Mouse (Mus musculus) forebrain, embryonic 14.5 days (tissue): ENCODE results near the gene Col6a4. TPM values are rescaled to one million over a fixed set of nuclear protein-coding genes. Genes with fewer than 3 reads are reported as not detected.
A peak's percentile ranks its signal among the peaks of the same experiment; 100 is the strongest.

Experiments used
- ATAC-seq: fragments of 200-750 bp; cut with Nextera tagmentation; 2 replicates; pipeline ENCODE4 v1.8.0; 2017; ENCODE audit warnings: mild to moderate bottlenecking, moderate library complexity
- DNase-seq: peaks from one replicate; pipeline ENCODE4 v3.0.0-alpha.2; 2015; ENCODE audit warnings: low spot score
- H3K27ac ChIP-seq: fragments of 300-500 bp; sonication (generic); 2 replicates; pipeline ENCODE4 v1.5.1; 2014; ENCODE audit warnings: low read depth, mild to moderate bottlenecking, control low read depth, low read length, moderate library complexity
- H3K27me3 ChIP-seq: fragments of 300-500 bp; sonication (generic); replicated peaks from 2 replicates; pipeline ENCODE4 v1.6.1; 2014; ENCODE audit warnings: low read length, control low read depth, mixed read lengths; ENCODE audit not compliant: control insufficient read depth, insufficient read depth
- H3K36me3 ChIP-seq: fragments of 300-500 bp; sonication (generic); 2 replicates; pipeline ENCODE4 v1.6.1; 2014; ENCODE audit warnings: low read length, control low read depth; ENCODE audit not compliant: control insufficient read depth, insufficient read depth
- H3K4me1 ChIP-seq: fragments of 300-500 bp; sonication (generic); 2 replicates; pipeline ENCODE4 v1.6.1; 2014; ENCODE audit warnings: antibody characterized with exemption, low read length, control low read depth; ENCODE audit not compliant: control insufficient read depth, insufficient read depth
- H3K4me2 ChIP-seq: fragments of 300-500 bp; sonication (generic); 2 replicates; pipeline ENCODE4 v1.6.1; 2014; ENCODE audit warnings: mild to moderate bottlenecking, control low read depth, low read length
- H3K4me3 ChIP-seq: fragments of 300-500 bp; sonication (generic); 2 replicates; pipeline ENCODE4 v1.5.1; 2014; ENCODE audit warnings: low read depth, low read length, control low read depth
- H3K9ac ChIP-seq: fragments of 300-500 bp; sonication (generic); 2 replicates; pipeline ENCODE4 v1.6.1; 2014; ENCODE audit warnings: mild to moderate bottlenecking, low read length, control low read depth, moderate library complexity
- H3K9me3 ChIP-seq: fragments of 300-500 bp; sonication (generic); replicated peaks from 2 replicates; pipeline ENCODE4 v1.6.1; 2016; ENCODE audit warnings: low read length, control low read depth, mixed read lengths; ENCODE audit not compliant: control insufficient read depth
- WGBS: fragments of 180-500 bp; shearing (Covaris S2); extraction: QIAGEN DNeasy Blood & Tissue Kit; methylation state at CpG from one replicate; pipeline ENCODE4 v1.1.7; 2014; 5-methylcytosine and 5-hydroxymethylcytosine counted together
- polyA plus RNA-seq: library from polyadenylated mRNA; unstranded; fragments of >200 nt; fragmentation: Nextera tagmentation; extraction: Ambion mirVana; gene quantifications from 2 replicates; pipeline ENCODE4 v1.2.1, GENCODE M21; 2014

Gene Col6a4
- polyA plus RNA-seq, 1 experiment from 2014 or later: 0.66 TPM

GRCm38 (mm10) chr9:106099379-106100021 is 2.9 kb upstream of the Col6a4 start:
- Histone ChIP-seq H3K9ac (no peak overlapping the region), H3K4me1 (no peaks in the 10 kb centered on the region), H3K4me3 (no peak overlapping the region), H3K4me2 (peak overlapping the region; percentile 20; the same call in 1 of the 2 replicates), H3K36me3 (no peaks in the 10 kb centered on the region), H3K9me3 (no peaks in the 10 kb centered on the region), H3K27ac (no peak overlapping the region), H3K27me3 (0 out of 2 replicates have a peak, but pooled peaks cover 3% of the 10 kb centered on the region)
- WGBS: 78% methylated on average over 22 of the region's 22 CpGs
- ATAC-seq: no peak
- peak; percentile 40 for DNase-seq

DNA sequence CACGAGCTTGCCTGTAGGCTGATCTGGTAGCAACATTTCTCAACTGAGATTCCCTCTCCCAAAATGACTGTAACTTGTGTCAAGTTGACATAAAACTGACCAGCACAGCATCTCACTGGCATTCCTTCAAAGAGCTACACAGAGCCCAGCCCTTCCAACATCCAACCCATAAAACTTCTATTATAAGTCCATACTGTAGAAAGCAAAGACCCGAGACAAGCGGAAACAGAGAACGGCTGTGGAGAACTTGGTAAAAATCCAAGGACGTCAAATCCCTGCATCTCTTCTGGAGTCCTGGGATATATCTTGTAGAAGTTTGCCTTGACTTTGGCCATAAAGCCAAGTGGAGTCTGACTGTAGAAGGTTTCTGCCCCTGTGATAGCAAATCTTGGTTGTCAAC is 15.1 kb downstream of the Col6a4 start:
- H3K27ac ChIP-seq: no peak overlapping the region
- no peak overlapping the region for H3K9ac ChIP-seq
- no peaks in the 10 kb centered on the region for H3K36me3 ChIP-seq
- DNase-seq (no peak), ATAC-seq (no peak)
- no peaks in the 10 kb centered on the region for H3K4me1 ChIP-seq
- 88% methylated on average over 5 of the region's 5 CpGs for WGBS
- H3K27me3 ChIP-seq: no peaks in the 10 kb centered on the region
- no peaks in the 10 kb centered on the region for H3K9me3 ChIP-seq
- H3K4me3 ChIP-seq: no peak overlapping the region
- H3K4me2 ChIP-seq: no peak overlapping the region

DNA sequence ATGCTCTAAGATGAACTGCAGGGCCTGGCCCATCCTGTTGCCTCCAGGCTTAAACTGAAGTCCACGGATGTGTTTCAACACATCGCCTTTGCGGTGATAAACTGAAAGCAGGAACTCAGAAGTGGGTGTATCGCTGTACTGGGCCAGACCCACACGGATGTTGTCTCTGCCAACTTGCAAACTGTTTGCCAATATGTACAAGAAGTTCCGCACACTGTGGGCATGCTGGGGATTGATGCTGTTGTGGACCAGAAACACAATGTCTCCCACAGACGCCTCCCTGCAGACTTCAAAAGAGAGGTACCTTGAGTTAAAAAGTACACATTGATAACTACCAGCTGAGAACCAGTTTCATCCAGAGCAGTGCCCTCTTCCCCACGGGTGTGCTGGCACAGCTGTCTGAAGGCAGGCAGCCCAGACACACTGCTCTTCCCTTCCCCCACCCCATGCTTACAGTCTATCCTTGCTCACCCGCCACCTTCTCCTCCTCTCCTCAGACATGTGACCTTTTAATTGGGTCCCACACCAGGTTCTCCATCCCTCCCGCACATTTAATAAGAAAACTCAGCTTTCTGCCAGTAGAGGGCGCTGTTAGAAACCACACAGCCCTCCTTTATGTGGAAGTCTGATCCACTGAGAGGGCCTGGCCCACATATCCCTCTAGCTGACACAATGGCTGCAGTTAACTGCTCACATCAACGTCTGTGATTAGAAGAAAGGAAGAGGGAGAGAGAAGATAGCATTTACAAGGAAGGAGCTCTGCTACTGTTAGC is 16.1 kb downstream of the Col6a4 start:
- no peak for ATAC-seq
- WGBS: 57% methylated on average over 12 of the region's 12 CpGs
- no peak overlapping the region for H3K27ac ChIP-seq
- no peaks in the 10 kb centered on the region for H3K27me3 ChIP-seq
- no peaks in the 10 kb centered on the region for H3K4me1 ChIP-seq
- peak; percentile 61 for DNase-seq
- H3K36me3 ChIP-seq: no peaks in the 10 kb centered on the region
- H3K9ac ChIP-seq: no peak overlapping the region
- H3K4me2 ChIP-seq: no peak overlapping the region
- no peaks in the 10 kb centered on the region for H3K9me3 ChIP-seq
- H3K4me3 ChIP-seq: no peak overlapping the region

GRCm38 (mm10) chr9:106077953-106078352 is 18.6 kb downstream of the Col6a4 start:
- no peak overlapping the region for H3K27ac ChIP-seq
- H3K9ac ChIP-seq: no peak overlapping the region
- DNase-seq (no peak), ATAC-seq (no peak)
- WGBS: 96% methylated on average over 3 of the region's 3 CpGs
- H3K27me3 ChIP-seq: no peaks in the 10 kb centered on the region
- no peaks in the 10 kb centered on the region for H3K36me3 ChIP-seq
- H3K4me2 ChIP-seq: no peak overlapping the region
- H3K9me3 ChIP-seq: no peaks in the 10 kb centered on the region
- no peaks in the 10 kb centered on the region for H3K4me1 ChIP-seq
- no peak overlapping the region for H3K4me3 ChIP-seq

DNA sequence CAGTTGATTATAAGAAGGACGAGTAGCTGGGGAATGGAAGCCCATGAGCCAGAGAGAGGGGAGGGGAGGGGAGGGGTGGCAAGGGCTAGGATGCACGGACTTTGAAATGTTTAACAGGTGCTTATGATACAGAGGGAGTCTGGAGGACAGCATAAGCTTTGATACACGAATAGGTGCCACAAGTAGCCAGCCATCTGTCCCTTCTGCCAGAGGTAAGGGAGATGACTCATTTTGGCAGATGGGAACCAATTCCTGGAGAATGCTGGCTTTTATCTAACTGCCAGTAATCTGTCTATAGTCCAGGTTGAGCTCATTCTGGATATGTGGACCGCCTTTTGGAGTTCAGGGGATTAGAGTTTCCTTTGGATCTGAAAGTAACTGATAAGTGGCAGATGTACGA is 20.3 kb downstream of the Col6a4 start:
- Histone ChIP-seq H3K36me3 (no peaks in the 10 kb centered on the region), H3K4me2 (no peak overlapping the region), H3K27me3 (no peaks in the 10 kb centered on the region), H3K9me3 (no peaks in the 10 kb centered on the region), H3K4me1 (no peaks in the 10 kb centered on the region), H3K9ac (no peak overlapping the region), H3K27ac (no peak overlapping the region), H3K4me3 (no peak overlapping the region)
- 75% methylated on average over 5 of the region's 5 CpGs for WGBS
- DNase-seq: no peak
- ATAC-seq: no peak

GRCm38 (mm10) chr9:106073956-106074355 is 22.6 kb downstream of the Col6a4 start:
- Histone ChIP-seq H3K9ac (no peak overlapping the region), H3K36me3 (no peaks in the 10 kb centered on the region), H3K4me3 (no peak overlapping the region), H3K4me1 (no peaks in the 10 kb centered on the region), H3K27me3 (no peaks in the 10 kb centered on the region), H3K27ac (no peak overlapping the region), H3K4me2 (no peak overlapping the region), H3K9me3 (no peaks in the 10 kb centered on the region)
- DNase-seq (no peak), ATAC-seq (no peak)
- 75% methylated on average over 4 of the region's 4 CpGs for WGBS

DNA sequence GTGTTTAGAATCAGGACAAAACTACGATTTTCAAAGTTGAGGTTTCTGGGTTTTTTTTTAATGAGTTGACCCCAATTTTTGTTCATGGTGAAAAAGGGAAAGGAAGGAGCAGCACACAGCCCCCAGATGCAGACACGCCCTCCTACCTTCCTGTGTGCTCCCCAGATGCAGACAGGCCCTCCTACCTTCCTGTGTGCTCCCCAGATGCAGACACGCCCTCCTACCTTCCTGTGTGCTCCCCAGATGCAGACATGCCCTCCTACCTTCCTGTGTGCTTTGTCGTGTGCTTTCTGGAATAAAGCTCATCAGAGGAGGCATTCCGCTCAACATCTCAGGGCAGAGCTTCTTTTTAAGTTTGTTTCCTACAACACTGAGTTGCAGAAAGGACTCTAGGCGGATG is 24.9 kb downstream of the Col6a4 start:
- Histone ChIP-seq H3K36me3 (no peaks in the 10 kb centered on the region), H3K9me3 (no peaks in the 10 kb centered on the region), H3K27me3 (no peaks in the 10 kb centered on the region), H3K4me3 (no peak overlapping the region), H3K9ac (no peak overlapping the region), H3K4me1 (no peaks in the 10 kb centered on the region), H3K4me2 (no peak overlapping the region), H3K27ac (no peak overlapping the region)
- DNase-seq (no peak), ATAC-seq (no peak)
- 77% methylated on average over 6 of the region's 6 CpGs for WGBS

DNA sequence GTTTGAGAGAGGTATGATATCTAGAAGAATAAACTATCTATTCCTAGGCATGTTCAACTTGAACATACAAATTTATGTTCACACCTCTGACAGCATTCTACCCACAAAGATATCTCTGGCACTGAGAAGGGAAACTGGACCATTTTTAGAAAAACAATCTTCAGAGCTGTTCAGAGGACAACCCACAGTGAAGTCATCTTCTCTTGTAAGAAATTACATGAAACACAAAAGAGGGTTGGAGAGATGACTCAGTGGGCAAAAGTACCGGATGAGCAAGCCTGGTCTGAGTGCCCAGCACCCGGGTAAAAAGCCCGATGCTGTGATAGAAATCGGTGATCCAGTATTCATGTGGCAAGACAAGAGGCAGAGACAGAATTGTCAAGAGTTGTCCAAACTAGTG is 43.1 kb downstream of the Col6a4 start:
- Histone ChIP-seq H3K9me3 (no peaks in the 10 kb centered on the region), H3K27me3 (no peaks in the 10 kb centered on the region), H3K36me3 (no peaks in the 10 kb centered on the region), H3K4me1 (no peaks in the 10 kb centered on the region), H3K9ac (no peak overlapping the region), H3K27ac (no peak overlapping the region), H3K4me3 (no peak overlapping the region), H3K4me2 (no peak overlapping the region)
- no peak for ATAC-seq
- WGBS: 92% methylated on average over 4 of the region's 4 CpGs
- no peak for DNase-seq

- no peaks in the 10 kb centered on the region for H3K27me3 ChIP-seq
- H3K36me3 ChIP-seq: no peaks in the 10 kb centered on the region
- no peak overlapping the region for H3K4me3 ChIP-seq
- 59% methylated on average over 9 of the region's 9 CpGs for WGBS
- DNase-seq: peak; percentile 17
- H3K9ac ChIP-seq: no peak overlapping the region
- no peak overlapping the region for H3K27ac ChIP-seq
- H3K4me2 ChIP-seq: no peak overlapping the region
- no peaks in the 10 kb centered on the region for H3K9me3 ChIP-seq
- ATAC-seq: no peak
- no peaks in the 10 kb centered on the region for H3K4me1 ChIP-seq
Observed at GRCm38 (mm10) chr9:106043921-106044503, 52.6 kb downstream of the Col6a4 start.
